Mouse (Mus musculus): ENCODE data around the gene Zfp619. TPM values are rescaled to one million over a fixed set of nuclear protein-coding genes. Genes with fewer than 3 reads are reported as not detected.
"Not testable (repeated sequence)": the region's sequence is repeated elsewhere in the genome, so short reads cannot be mapped to it uniquely, and the experiment has no call there.

The Zfp619 gene
- polyA plus RNA-seq, 1 experiment: 0.26 TPM

- no peaks in the 10 kb centered on the region for H3K27me3 ChIP-seq (ENCODE audit: control insufficient read depth, insufficient read depth, low read length)
- WGBS: 4% methylated on average over 52 of the region's 52 CpGs
- no peak; the same call in 1 of the 2 replicates for TF ChIP-seq POLR2A (IDR thresholded peaks at IDR 0.05; ENCODE audit: low read depth, low read length)
- H3K36me3 ChIP-seq (ENCODE audit: control insufficient read depth, insufficient read depth, low read length): peaks cover 5% of the 10 kb centered on the region; the same call in 1 of the 2 replicates
- no peaks in the 10 kb centered on the region; the same call in 1 of the 2 replicates for H3K4me1 ChIP-seq (ENCODE audit: control insufficient read depth, insufficient read depth, insufficient read length)
- peak overlapping the region; percentile 81 for H3K4me3 ChIP-seq (ENCODE audit: extremely low read depth, insufficient read depth, insufficient read length)
- peak; percentile 90 to 93 for DNase-seq (ENCODE audit: low read depth in 1 of 2, low spot score in 2 of 2)
- H3K27ac ChIP-seq (ENCODE audit: insufficient read depth, low read length): peak overlapping the region; percentile 93
These were observed 34.7 kb downstream of the Zfp619 start for GRCm38 (mm10) chr7:39551976-39552891.

GRCm38 (mm10) chr7:39552993-39553392 is 35.4 kb downstream of the Zfp619 start:
- WGBS: 2% methylated on average over 5 of the region's 5 CpGs
- no peak for DNase-seq (ENCODE audit: low read depth in 1 of 2, low spot score in 2 of 2)
- H3K27me3 ChIP-seq (ENCODE audit: control insufficient read depth, insufficient read depth, low read length): no peaks in the 10 kb centered on the region
- H3K27ac ChIP-seq (ENCODE audit: insufficient read depth, low read length): peak overlapping the region; percentile 51
- H3K4me3 ChIP-seq (ENCODE audit: extremely low read depth, insufficient read depth, insufficient read length): peak overlapping the region; percentile 35; the same call in 1 of the 2 replicates
- no peaks in the 10 kb centered on the region; the same call in 1 of the 2 replicates for H3K4me1 ChIP-seq (ENCODE audit: control insufficient read depth, insufficient read depth, insufficient read length)
- TF ChIP-seq CTCF (IDR thresholded peaks at IDR 0.05; ENCODE audit: extremely low read depth, insufficient read depth, insufficient read length, insufficient replicate concordance) (no peak), POLR2A (IDR thresholded peaks at IDR 0.05; ENCODE audit: low read depth, low read length) (no peak)
- H3K36me3 ChIP-seq (ENCODE audit: control insufficient read depth, insufficient read depth, low read length): peaks cover 5% of the 10 kb centered on the region; the same call in 1 of the 2 replicates

- 57% methylated on average over 4 of the region's 4 CpGs for WGBS
- Histone ChIP-seq H3K27ac (ENCODE audit: insufficient read depth, low read length) (no peak overlapping the region), H3K36me3 (ENCODE audit: control insufficient read depth, insufficient read depth, low read length) (peaks cover 5% of the 10 kb centered on the region; the same call in 1 of the 2 replicates), H3K4me1 (ENCODE audit: control insufficient read depth, insufficient read depth, insufficient read length) (no peaks in the 10 kb centered on the region; the same call in 1 of the 2 replicates), H3K4me3 (ENCODE audit: extremely low read depth, insufficient read depth, insufficient read length) (no peak overlapping the region), H3K27me3 (ENCODE audit: control insufficient read depth, insufficient read depth, low read length) (no peaks in the 10 kb centered on the region)
- no peak for DNase-seq (ENCODE audit: low read depth in 1 of 2, low spot score in 2 of 2)
- no peak for TF ChIP-seq CTCF (IDR thresholded peaks at IDR 0.05; ENCODE audit: extremely low read depth, insufficient read depth, insufficient read length, insufficient replicate concordance)
- TF ChIP-seq POLR2A (IDR thresholded peaks at IDR 0.05; ENCODE audit: low read depth, low read length): no peak
These were observed 36.3 kb downstream of the Zfp619 start for GRCm38 (mm10) chr7:39553871-39554270.

DNA sequence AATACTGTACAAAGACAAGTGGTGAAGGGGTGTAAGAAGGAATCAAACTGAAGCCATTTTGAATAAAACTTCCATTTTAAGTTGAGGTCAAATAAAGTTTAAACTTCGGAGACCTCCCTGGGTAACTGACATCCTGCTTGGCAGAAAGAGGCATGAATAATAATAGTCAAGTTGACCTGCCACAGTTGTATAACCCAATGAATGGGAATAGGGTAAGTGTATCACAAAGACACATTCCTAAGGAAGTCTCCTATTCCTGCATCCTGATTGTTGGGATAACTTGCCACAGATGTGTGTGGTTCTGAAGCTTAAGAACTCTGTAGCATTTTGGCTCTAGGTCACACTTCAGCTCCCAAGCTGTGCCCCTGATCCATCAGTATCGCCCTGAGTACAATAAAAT is 62.5 kb downstream of the Zfp619 start:
- H3K27ac ChIP-seq (ENCODE audit: insufficient read depth, low read length): no peak overlapping the region
- TF ChIP-seq POLR2A (IDR thresholded peaks at IDR 0.05; ENCODE audit: low read depth, low read length) (no peak), CTCF (IDR thresholded peaks at IDR 0.05; ENCODE audit: extremely low read depth, insufficient read depth, insufficient read length, insufficient replicate concordance) (no peak)
- DNase-seq (ENCODE audit: low read depth in 1 of 2, low spot score in 2 of 2): no peak
- 89% methylated on average over 2 of the region's 2 CpGs for WGBS
- no peaks in the 10 kb centered on the region for H3K27me3 ChIP-seq (ENCODE audit: control insufficient read depth, insufficient read depth, low read length)
- H3K36me3 ChIP-seq (ENCODE audit: control insufficient read depth, insufficient read depth, low read length): no peaks in the 10 kb centered on the region
- H3K4me3 ChIP-seq (ENCODE audit: extremely low read depth, insufficient read depth, insufficient read length): no peak overlapping the region
- H3K4me1 ChIP-seq (ENCODE audit: control insufficient read depth, insufficient read depth, insufficient read length): no peaks in the 10 kb centered on the region

- WGBS: 94% methylated on average over 2 of the region's 2 CpGs
- no peaks in the 10 kb centered on the region for H3K4me1 ChIP-seq (ENCODE audit: control insufficient read depth, insufficient read depth, insufficient read length)
- no peaks in the 10 kb centered on the region for H3K27me3 ChIP-seq (ENCODE audit: control insufficient read depth, insufficient read depth, low read length)
- no peak overlapping the region for H3K4me3 ChIP-seq (ENCODE audit: extremely low read depth, insufficient read depth, insufficient read length)
- no peak for TF ChIP-seq CTCF (IDR thresholded peaks at IDR 0.05; ENCODE audit: extremely low read depth, insufficient read depth, insufficient read length, insufficient replicate concordance)
- no peak overlapping the region for H3K27ac ChIP-seq (ENCODE audit: insufficient read depth, low read length)
- no peaks in the 10 kb centered on the region for H3K36me3 ChIP-seq (ENCODE audit: control insufficient read depth, insufficient read depth, low read length)
- DNase-seq (ENCODE audit: low read depth in 1 of 2, low spot score in 2 of 2): no peak
These were observed 63.0 kb downstream of the Zfp619 start for GRCm38 (mm10) chr7:39580601-39581000.

DNA sequence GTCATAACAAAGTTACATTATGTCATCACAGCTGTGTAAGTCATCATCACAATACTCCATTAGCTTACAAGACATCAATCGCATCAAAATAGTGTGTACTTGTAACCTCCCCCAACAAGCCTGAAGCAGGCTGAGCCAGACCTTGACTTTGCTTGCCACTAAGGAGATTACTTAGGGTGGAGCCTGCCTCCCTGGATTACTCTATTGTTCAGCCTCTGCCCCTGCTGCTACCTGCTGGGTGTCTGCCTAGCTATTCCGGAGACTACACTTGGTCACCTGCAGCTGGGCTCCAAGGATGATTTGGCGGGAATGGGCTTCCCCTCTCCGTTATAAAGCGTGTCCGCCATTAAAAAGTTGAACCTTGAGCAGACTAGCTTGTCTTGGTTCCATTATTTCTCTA is 69.3 kb downstream of the Zfp619 start:
- H3K27ac ChIP-seq (ENCODE audit: insufficient read depth, low read length); H3K4me3 ChIP-seq (ENCODE audit: extremely low read depth, insufficient read depth, insufficient read length); H3K36me3 ChIP-seq (ENCODE audit: control insufficient read depth, insufficient read depth, low read length); DNase-seq (ENCODE audit: low read depth in 1 of 2, low spot score in 2 of 2); H3K27me3 ChIP-seq (ENCODE audit: control insufficient read depth, insufficient read depth, low read length); H3K4me1 ChIP-seq (ENCODE audit: control insufficient read depth, insufficient read depth, insufficient read length): not testable (repeated sequence)
- WGBS: 94% methylated on average over 6 of the region's 6 CpGs

- Histone ChIP-seq H3K27ac (ENCODE audit: insufficient read depth, low read length) (no peak overlapping the region), H3K4me1 (ENCODE audit: control insufficient read depth, insufficient read depth, insufficient read length) (no peaks in the 10 kb centered on the region), H3K36me3 (ENCODE audit: control insufficient read depth, insufficient read depth, low read length) (no peaks in the 10 kb centered on the region), H3K27me3 (ENCODE audit: control insufficient read depth, insufficient read depth, low read length) (no peaks in the 10 kb centered on the region; the same call in 1 of the 2 replicates), H3K4me3 (ENCODE audit: extremely low read depth, insufficient read depth, insufficient read length) (no peak overlapping the region)
- 90% methylated on average over 1 of the region's 1 CpGs for WGBS
- no peak for TF ChIP-seq POLR2A (IDR thresholded peaks at IDR 0.05; ENCODE audit: low read depth, low read length)
- TF ChIP-seq CTCF (IDR thresholded peaks at IDR 0.05; ENCODE audit: extremely low read depth, insufficient read depth, insufficient read length, insufficient replicate concordance): no peak
- DNase-seq (ENCODE audit: low read depth in 1 of 2, low spot score in 2 of 2): no peak
These were observed 70.5 kb downstream of the Zfp619 start for GRCm38 (mm10) chr7:39588037-39588436.

DNA sequence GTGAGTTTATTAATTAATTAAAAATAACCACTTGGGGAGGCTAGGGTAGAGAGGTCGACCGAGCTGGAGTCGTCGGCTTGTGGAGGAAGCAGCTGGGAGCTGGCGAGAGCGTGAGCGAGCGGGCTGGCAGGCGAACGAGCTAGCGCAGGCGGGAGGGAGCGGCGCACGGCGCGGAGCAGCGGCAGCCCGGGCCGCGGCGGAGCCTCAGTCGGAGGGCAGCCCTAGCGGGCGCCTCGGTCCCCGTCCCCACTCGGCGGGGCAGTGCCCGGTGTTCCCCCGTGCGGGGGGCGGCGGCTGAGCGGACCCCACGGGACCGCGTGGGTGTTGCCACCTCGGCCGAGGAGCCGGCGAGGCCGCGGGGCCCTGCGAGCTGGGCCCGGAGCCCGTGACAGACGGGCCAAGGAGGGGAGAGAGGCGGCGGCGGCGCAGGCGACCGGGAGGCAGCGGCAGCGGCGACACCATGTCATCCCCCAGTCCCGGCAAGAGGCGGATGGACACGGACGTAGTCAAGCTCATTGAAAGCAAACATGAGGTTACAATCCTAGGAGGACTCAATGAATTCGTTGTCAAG is 71.0 kb downstream of the Zfp619 start:
- H3K4me1 ChIP-seq (ENCODE audit: control insufficient read depth, insufficient read depth, insufficient read length); H3K27me3 ChIP-seq (ENCODE audit: control insufficient read depth, insufficient read depth, low read length); DNase-seq (ENCODE audit: low read depth in 1 of 2, low spot score in 2 of 2); H3K36me3 ChIP-seq (ENCODE audit: control insufficient read depth, insufficient read depth, low read length); H3K27ac ChIP-seq (ENCODE audit: insufficient read depth, low read length): not testable (repeated sequence)
- 2% methylated on average over 62 of the region's 62 CpGs for WGBS
- H3K4me3 ChIP-seq (ENCODE audit: extremely low read depth, insufficient read depth, insufficient read length): peak overlapping the region; percentile 23; the same call in 1 of the 2 replicates

DNA sequence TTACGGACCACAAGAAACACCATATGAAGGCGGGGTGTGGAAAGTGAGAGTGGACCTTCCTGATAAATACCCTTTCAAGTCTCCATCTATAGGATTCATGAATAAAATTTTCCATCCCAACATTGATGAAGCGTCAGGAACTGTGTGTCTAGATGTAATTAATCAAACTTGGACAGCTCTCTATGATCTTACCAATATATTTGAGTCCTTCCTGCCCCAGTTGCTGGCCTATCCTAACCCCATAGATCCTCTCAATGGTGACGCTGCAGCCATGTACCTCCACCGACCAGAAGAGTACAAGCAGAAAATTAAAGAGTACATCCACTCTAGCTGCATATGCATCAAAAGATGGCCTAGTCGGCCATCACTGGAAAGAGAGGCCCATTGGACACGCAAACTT is 71.5 kb downstream of the Zfp619 start:
- H3K4me3 ChIP-seq (ENCODE audit: extremely low read depth, insufficient read depth, insufficient read length); H3K4me1 ChIP-seq (ENCODE audit: control insufficient read depth, insufficient read depth, insufficient read length); H3K27ac ChIP-seq (ENCODE audit: insufficient read depth, low read length); H3K27me3 ChIP-seq (ENCODE audit: control insufficient read depth, insufficient read depth, low read length); DNase-seq (ENCODE audit: low read depth in 1 of 2, low spot score in 2 of 2); H3K36me3 ChIP-seq (ENCODE audit: control insufficient read depth, insufficient read depth, low read length): not testable (repeated sequence)
- WGBS: 65% methylated on average over 7 of the region's 7 CpGs
